Mouse (Mus musculus) G1E (cell line): ENCODE results near the gene Prkar1b. TPM values are rescaled to one million over a fixed set of nuclear protein-coding genes. Genes with fewer than 3 reads are reported as not detected.

Source experiments
- ATAC-seq: 2 replicates; pipeline ENCODE4 v1.8.0; 2016; ENCODE audit warnings: mild to moderate bottlenecking; ENCODE audit not compliant: insufficient number of reproducible peaks, poor library complexity, low FRiP score, severe bottlenecking; ENCODE audit errors: extremely low read depth
- DNase-seq: peaks from one replicate; pipeline ENCODE4 v3.0.0; 2012; ENCODE audit warnings: low spot score
- H3K27me3 ChIP-seq: 2 replicates; pipeline ENCODE4 v1.6.1; 2012; ENCODE audit warnings: mild to moderate bottlenecking, low read length, inconsistent platforms; ENCODE audit not compliant: insufficient read depth
- H3K36me3 ChIP-seq: replicated peaks from 2 replicates; pipeline ENCODE3; 2012; ENCODE audit warnings: mild to moderate bottlenecking, inconsistent platforms
- H3K4me1 ChIP-seq: 2 replicates; pipeline ENCODE4 v1.6.1; 2012; ENCODE audit warnings: low read depth, low read length, inconsistent platforms, mixed read lengths; ENCODE audit not compliant: insufficient read depth
- H3K4me3 ChIP-seq: 2 replicates; pipeline ENCODE4 v1.5.1; 2012; ENCODE audit warnings: low read depth, mild to moderate bottlenecking, inconsistent platforms, low read length, moderate library complexity, mixed read lengths
- H3K9me3 ChIP-seq: replicated peaks from 2 replicates; pipeline ENCODE4 v1.6.1; 2012; ENCODE audit warnings: inconsistent platforms
- CTCF ChIP-seq: IDR thresholded peaks from 2 replicates; pipeline ENCODE4 v1.5.1; 2012; ENCODE audit warnings: low read depth, low read length, inconsistent platforms, mixed read lengths
- GATA1 ChIP-seq: IDR thresholded peaks from 2 replicates; pipeline ENCODE4 v1.6.1; 2012; ENCODE audit warnings: borderline replicate concordance, low read length, inconsistent platforms, mixed read lengths
- GATA2 ChIP-seq: IDR thresholded peaks from 2 replicates; pipeline ENCODE4 v1.6.1; 2012; ENCODE audit warnings: low read depth, low read length, inconsistent platforms, borderline replicate concordance
- POLR2AphosphoS5 ChIP-seq: IDR thresholded peaks from 2 replicates; pipeline ENCODE4 v1.6.1; 2012; ENCODE audit warnings: low read depth, low read length, inconsistent platforms; ENCODE audit not compliant: insufficient replicate concordance
- TAL1 ChIP-seq: conservative IDR thresholded peaks from 2 replicates; pipeline ENCODE4 v1.6.1; 2012; ENCODE audit warnings: low read depth, low read length, inconsistent platforms, mixed read lengths
- polyA plus RNA-seq: library from polyadenylated mRNA; stranded (reverse); fragments of >175 nt; gene quantifications from 2 replicates; pipeline ENCODE4 v1.2.3, GENCODE M21; 2012
- total RNA-seq, 2 experiments: library from RNA; stranded (forward) in 1 of 2; stranded (reverse) in 1 of 2; fragments of 200-1000 nt in 1 of 2; fragments of >200 nt in 1 of 2; fragmentation: Nextera tagmentation in 1 of 2; gene quantifications; 2 replicates each; pipeline ENCODE4 v1.2.3; 2014 to 2017

The Prkar1b gene
- total and polyA plus RNA-seq, 3 experiments, result 1.3 TPM; not detected in 2

DNA sequence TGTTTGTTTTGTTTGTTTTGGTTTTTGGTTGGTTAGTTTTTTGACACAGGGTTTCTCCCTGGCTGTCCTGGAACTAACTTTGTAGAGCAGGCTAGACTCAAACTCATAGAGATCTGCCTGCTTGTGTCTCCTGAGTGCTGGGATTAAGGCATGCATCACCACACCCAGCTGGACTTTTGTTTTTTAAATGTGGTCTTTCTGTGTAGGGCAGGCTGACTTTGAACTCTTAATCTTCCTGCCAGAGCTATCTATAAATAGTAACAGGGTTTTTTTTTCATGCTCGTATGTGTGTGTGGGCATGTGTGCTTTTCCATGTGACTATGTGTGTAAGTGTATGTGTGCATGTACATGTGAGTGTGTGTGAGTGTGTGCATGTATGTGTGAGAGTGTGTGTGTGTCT, 17.7 kb upstream of the Prkar1b start:
- no peak for TF ChIP-seq TAL1
- TF ChIP-seq POLR2AphosphoS5, result no peak
- TF ChIP-seq CTCF, result no peak
- no peak for TF ChIP-seq GATA1
- no peak for TF ChIP-seq GATA2
- Histone ChIP-seq H3K4me1 (peaks cover 2% of the 10 kb centered on the region; the same call in 1 of the 2 replicates), H3K4me3 (no peak overlapping the region)

DNA sequence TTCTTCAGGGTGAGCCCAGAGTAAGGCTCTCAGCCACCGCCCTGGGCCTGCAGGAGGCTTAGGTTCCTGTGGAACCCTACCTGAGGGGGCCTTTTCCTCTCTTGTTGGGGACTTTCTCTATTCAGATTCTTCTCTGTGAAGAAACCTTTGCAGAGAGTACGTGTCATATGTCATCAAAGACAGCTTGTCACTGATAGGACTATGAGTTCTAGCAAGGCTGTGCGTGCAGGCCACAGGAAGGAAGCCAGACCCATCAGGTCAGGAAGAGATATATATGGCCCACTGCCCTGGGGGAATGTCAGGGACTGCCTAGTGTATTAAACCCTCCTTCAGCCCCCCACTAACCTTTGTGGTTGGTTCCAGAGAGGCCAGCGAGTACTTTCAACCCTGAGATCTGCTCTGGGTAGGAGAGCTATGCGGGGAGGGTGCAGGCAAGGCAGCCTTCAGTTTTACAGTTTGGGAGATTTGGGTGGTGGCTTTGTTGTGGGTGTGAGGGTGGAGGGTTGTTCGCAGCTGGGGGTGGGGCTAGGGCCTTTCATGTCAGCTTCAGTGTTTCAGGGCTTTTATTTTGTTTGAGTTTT, 17.1 kb upstream of the Prkar1b start:
- ATAC-seq, result no peak

More for the DNA sequence above, 17.7 kb upstream of the Prkar1b start:
- DNase-seq (no peak), ATAC-seq (no peak)
- H3K9me3 ChIP-seq, result no peaks in the 10 kb centered on the region
- no peaks in the 10 kb centered on the region; the same call in 1 of the 2 replicates for H3K27me3 ChIP-seq
- H3K36me3 ChIP-seq, result peaks cover 97% of the 10 kb centered on the region

DNA sequence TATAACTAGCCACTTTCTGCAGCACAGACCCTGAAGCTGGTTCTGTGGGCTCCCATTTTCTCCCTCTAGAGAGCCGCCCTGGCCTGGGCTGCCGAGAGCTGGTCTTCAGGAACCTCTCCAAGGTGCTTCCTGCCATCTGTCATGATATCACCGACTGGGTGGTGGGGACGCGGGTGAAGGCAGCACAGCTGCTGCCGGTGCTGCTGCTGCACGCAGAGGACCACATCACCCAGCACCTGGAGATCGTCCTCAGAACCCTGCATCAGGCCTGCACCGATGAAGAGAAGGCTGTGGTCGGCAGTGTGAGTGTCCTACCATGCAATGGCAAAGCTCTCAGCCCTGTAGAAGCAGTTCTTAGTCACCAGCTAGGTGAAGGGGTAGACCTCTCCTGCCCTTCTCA, 11.8 kb upstream of the Prkar1b start:
- Histone ChIP-seq H3K9me3 (no peaks in the 10 kb centered on the region), H3K36me3 (peaks cover 98% of the 10 kb centered on the region), H3K4me3 (no peak overlapping the region), H3K4me1 (peaks cover 3% of the 10 kb centered on the region; the same call in 1 of the 2 replicates), H3K27me3 (no peaks in the 10 kb centered on the region; the same call in 1 of the 2 replicates)
- TF ChIP-seq GATA1 (no peak), GATA2 (no peak), TAL1 (no peak)
- no peak for DNase-seq
- no peak for ATAC-seq

More for the DNA sequence above, 17.1 kb upstream of the Prkar1b start:
- Histone ChIP-seq H3K36me3 (peaks cover 97% of the 10 kb centered on the region), H3K4me3 (no peak overlapping the region), H3K9me3 (no peaks in the 10 kb centered on the region), H3K27me3 (no peaks in the 10 kb centered on the region; the same call in 1 of the 2 replicates), H3K4me1 (peaks cover 2% of the 10 kb centered on the region; the same call in 1 of the 2 replicates)
- TF ChIP-seq TAL1, result no peak
- no peak for TF ChIP-seq CTCF
- no peak for TF ChIP-seq GATA1
- DNase-seq, result no peak

DNA sequence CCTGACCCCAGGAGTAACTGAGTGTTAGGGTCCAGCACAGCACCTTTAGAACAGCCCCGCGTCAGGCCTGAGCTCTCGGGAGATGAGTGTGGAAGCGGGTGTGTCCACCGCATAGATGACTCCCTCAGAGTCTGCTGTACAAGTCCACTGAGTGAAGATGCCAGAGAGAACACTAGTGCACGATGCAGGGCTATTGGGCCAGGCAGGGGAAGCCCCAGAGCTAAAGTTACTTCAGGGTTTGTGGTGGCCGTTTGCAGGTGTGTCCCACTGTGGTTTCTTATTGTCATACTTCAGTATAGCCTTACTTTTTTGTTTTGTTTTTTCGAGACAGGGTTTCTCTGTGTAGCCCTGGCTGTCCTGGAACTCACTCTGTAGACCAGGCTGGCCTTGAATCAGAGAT, 11.1 kb upstream of the Prkar1b start:
- no peak for ATAC-seq
- H3K4me3 ChIP-seq, result no peak overlapping the region
- peaks cover 98% of the 10 kb centered on the region for H3K36me3 ChIP-seq
- DNase-seq, result no peak
- H3K9me3 ChIP-seq, result no peaks in the 10 kb centered on the region
- no peaks in the 10 kb centered on the region; the same call in 1 of the 2 replicates for H3K27me3 ChIP-seq
- peaks cover 3% of the 10 kb centered on the region; the same call in 1 of the 2 replicates for H3K4me1 ChIP-seq
- TF ChIP-seq GATA1, result no peak
- no peak for TF ChIP-seq GATA2
- no peak for TF ChIP-seq CTCF
- no peak for TF ChIP-seq POLR2AphosphoS5
- no peak for TF ChIP-seq TAL1

DNA sequence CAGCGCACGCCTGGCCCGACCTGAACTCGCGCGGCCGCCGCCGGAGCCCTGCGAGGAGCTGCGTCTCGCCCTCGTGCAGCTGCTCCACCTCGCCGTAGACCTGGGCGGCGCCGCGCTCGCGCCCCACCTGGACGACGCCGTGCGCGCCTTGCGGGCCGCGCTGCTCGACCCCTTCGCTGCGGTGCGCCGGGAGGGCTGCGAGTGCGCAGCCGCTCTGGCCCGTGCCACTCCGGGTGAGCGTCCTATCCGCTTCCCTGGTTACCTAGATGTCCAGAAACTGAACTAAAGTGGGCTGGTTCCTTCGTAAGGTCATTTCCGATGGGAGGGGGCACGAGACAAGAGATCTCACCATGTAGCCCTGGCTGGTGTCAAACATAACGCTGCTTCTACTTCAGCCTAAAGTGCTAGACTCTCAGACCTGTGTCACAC, 816 bp upstream of the Prkar1b start:
- H3K27me3 ChIP-seq, result no peaks in the 10 kb centered on the region
- H3K4me1 ChIP-seq, result peaks cover 35% of the 10 kb centered on the region
- H3K4me3 ChIP-seq, result peak overlapping the region; percentile 92
- DNase-seq (peak; percentile 41), ATAC-seq (no peak)
- no peaks in the 10 kb centered on the region for H3K9me3 ChIP-seq
- peaks cover 53% of the 10 kb centered on the region for H3K36me3 ChIP-seq
- TF ChIP-seq POLR2AphosphoS5 (no peak), GATA1 (no peak), CTCF (no peak), TAL1 (no peak), GATA2 (no peak)

DNA sequence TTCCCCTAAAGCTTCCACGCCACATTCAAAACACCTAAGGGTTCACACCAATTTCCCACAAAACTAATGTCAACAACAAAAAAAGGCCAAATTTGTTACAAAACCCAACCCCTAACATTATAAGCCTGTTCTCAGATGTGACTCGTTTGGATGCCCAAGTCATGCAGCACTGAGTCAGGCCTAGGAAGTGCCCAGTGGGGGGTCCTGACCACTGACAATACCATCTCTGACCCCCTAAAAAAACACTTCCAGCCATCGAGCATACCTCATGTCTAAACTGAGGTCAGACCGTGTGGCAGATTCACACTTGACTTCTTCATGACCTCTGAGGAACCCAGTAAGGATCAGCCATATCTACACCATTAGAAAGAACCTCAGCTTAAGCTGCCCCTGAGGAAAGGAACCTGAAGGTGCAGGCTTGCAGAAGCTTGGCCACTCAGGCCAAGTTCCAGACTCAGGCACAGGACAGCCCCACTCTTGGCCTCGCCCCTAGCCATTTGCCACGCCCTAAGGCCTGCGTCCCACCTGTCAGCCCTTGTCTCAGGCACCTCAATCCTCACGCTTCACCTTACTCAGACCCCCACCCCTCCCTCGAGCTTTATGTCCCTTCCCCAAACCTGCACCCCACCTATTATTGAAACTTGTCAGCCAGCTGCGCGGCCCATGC, 662 bp downstream of the Prkar1b start:
- H3K27me3 ChIP-seq, result no peaks in the 10 kb centered on the region
- DNase-seq (no peak), ATAC-seq (peak; percentile 1; the same call in 1 of the 2 replicates)
- TF ChIP-seq POLR2AphosphoS5 (no peak), GATA1 (no peak), TAL1 (no peak), CTCF (no peak), GATA2 (no peak)
- H3K36me3 ChIP-seq, result peaks cover 38% of the 10 kb centered on the region
- 0 out of 2 replicates have a peak, but pooled peaks cover 2% of the 10 kb centered on the region for H3K9me3 ChIP-seq
- peaks cover 35% of the 10 kb centered on the region for H3K4me1 ChIP-seq
- H3K4me3 ChIP-seq, result peak overlapping the region; percentile 92
